Mouse (Mus musculus) CH12.LX (cell line): ENCODE measurements around the gene Srarp. TPM values are rescaled to one million over a fixed set of nuclear protein-coding genes. Genes with fewer than 3 reads are reported as not detected.

Experiments used
- DNase-seq: peaks from one replicate; pipeline ENCODE4 v3.0.0-alpha.2; 2013; ENCODE audit errors: extremely low read depth
- H3K27ac ChIP-seq: 2 replicates; pipeline ENCODE4 v1.5.1; 2012; ENCODE audit warnings: low read depth, mild to moderate bottlenecking, control low read depth, moderate library complexity; ENCODE audit not compliant: insufficient read depth
- H3K27me3 ChIP-seq: replicated peaks from 2 replicates; pipeline ENCODE3; 2012; ENCODE audit warnings: inconsistent platforms
- H3K36me3 ChIP-seq, 2 experiments: replicated peaks in 1 of 2; 2 replicates each; pipeline versions ENCODE3 to v1.6.1; 2012; ENCODE audit warnings: inconsistent platforms in 1 of 2, low read length in 1 of 2, mild to moderate bottlenecking in 1 of 2, mixed read lengths in 1 of 2, moderate library complexity in 1 of 2; ENCODE audit not compliant: control insufficient read depth in 1 of 2, insufficient read depth in 1 of 2
- H3K4me1 ChIP-seq, 2 experiments: 2 replicates each; pipeline ENCODE4 v1.6.1; 2012; ENCODE audit warnings: inconsistent platforms in 1 of 2, moderate library complexity in 1 of 2; ENCODE audit not compliant: insufficient read depth in 2 of 2, control insufficient read depth in 1 of 2
- H3K4me2 ChIP-seq: 2 replicates; pipeline ENCODE4 v1.6.1; 2012; ENCODE audit warnings: low read depth, mild to moderate bottlenecking, control low read depth; ENCODE audit not compliant: poor library complexity, insufficient read depth, severe bottlenecking
- H3K4me3 ChIP-seq, 3 experiments: fragments of 150-350 bp in 1 of 3; sonication (generic) in 1 of 3; replicated peaks in 1 of 3; 2 replicates each; pipeline versions ENCODE3 to v1.5.1; 2011 to 2012; ENCODE audit warnings: low read depth in 2 of 3, low read length in 2 of 3, mild to moderate bottlenecking in 2 of 3, moderate library complexity in 2 of 3, control low read depth in 1 of 3, improper control_type of control experiment in 1 of 3, inconsistent platforms in 1 of 3, mixed read lengths in 1 of 3; ENCODE audit not compliant: poor library complexity in 1 of 3
- H3K79me2 ChIP-seq: replicated peaks from 2 replicates; pipeline ENCODE4 v1.6.1; 2012; ENCODE audit warnings: mild to moderate bottlenecking, moderate library complexity; ENCODE audit not compliant: control insufficient read depth, poor library complexity, insufficient read depth, severe bottlenecking; ENCODE audit errors: extremely low read depth
- H3K9ac ChIP-seq: 2 replicates; pipeline ENCODE4 v1.6.1; 2012; ENCODE audit warnings: low read depth, mild to moderate bottlenecking, control low read depth, moderate library complexity; ENCODE audit not compliant: insufficient read depth
- H3K9me3 ChIP-seq: replicated peaks from 2 replicates; pipeline ENCODE3; 2012; ENCODE audit warnings: low read length, inconsistent platforms, mixed read lengths
- CHD1 ChIP-seq: IDR thresholded peaks from 2 replicates; pipeline ENCODE4 v1.6.1; 2012; ENCODE audit warnings: low read depth, low read length, improper control_type of control experiment, inconsistent platforms
- CHD2 ChIP-seq: IDR thresholded peaks from 2 replicates; pipeline ENCODE4 v1.6.1; 2011; ENCODE audit warnings: low read length, improper control_type of control experiment
- CTCF ChIP-seq, 2 experiments: IDR thresholded peaks in 1 of 2; conservative IDR thresholded peaks in 1 of 2; 2 replicates each; pipeline ENCODE4 v1.5.1; 2011 to 2012; ENCODE audit warnings: low read depth in 2 of 2, low read length in 2 of 2, improper control_type of control experiment in 1 of 2, inconsistent platforms in 1 of 2, mild to moderate bottlenecking in 1 of 2, moderate library complexity in 1 of 2
- E2F4 ChIP-seq: IDR thresholded peaks from 2 replicates; pipeline ENCODE4 v1.6.1; 2011; ENCODE audit warnings: low read depth, low read length, improper control_type of control experiment; ENCODE audit not compliant: insufficient replicate concordance
- EP300 ChIP-seq: IDR thresholded peaks from 2 replicates; pipeline ENCODE4 v1.6.1; 2011; ENCODE audit warnings: low read length, improper control_type of control experiment
- IRF4 ChIP-seq: IDR thresholded peaks from 2 replicates; pipeline ENCODE4 v1.6.1; 2014; ENCODE audit warnings: low read depth, mild to moderate bottlenecking, inconsistent platforms, low read length, improper control_type of control experiment
- KAT2A ChIP-seq: IDR thresholded peaks from 2 replicates; pipeline ENCODE4 v1.6.1; 2012; ENCODE audit warnings: low read length, improper control_type of control experiment, inconsistent platforms; ENCODE audit not compliant: insufficient replicate concordance
- MAX ChIP-seq: IDR thresholded peaks from 2 replicates; pipeline ENCODE4 v1.6.1; 2011; ENCODE audit warnings: low read length, improper control_type of control experiment
- MEF2A ChIP-seq: IDR thresholded peaks from 2 replicates; pipeline ENCODE4 v1.6.1; 2014; ENCODE audit warnings: low read depth, mild to moderate bottlenecking, inconsistent platforms, low read length, improper control_type of control experiment, borderline replicate concordance
- MYC ChIP-seq: IDR thresholded peaks from 2 replicates; pipeline ENCODE4 v1.6.1; 2011; ENCODE audit warnings: low read depth, mild to moderate bottlenecking, improper control_type of control experiment, low read length
- NELFE ChIP-seq: IDR thresholded peaks from 2 replicates; pipeline ENCODE4 v1.6.1; 2011; ENCODE audit warnings: low read depth, low read length, improper control_type of control experiment
- NRF1 ChIP-seq: IDR thresholded peaks from 2 replicates; pipeline ENCODE4 v1.6.1; 2014; ENCODE audit warnings: low read depth, mild to moderate bottlenecking, inconsistent platforms, low read length, improper control_type of control experiment, moderate library complexity
- PAX5 ChIP-seq: IDR thresholded peaks from 2 replicates; pipeline ENCODE4 v1.6.1; 2012; ENCODE audit warnings: low read length, inconsistent platforms, mixed read lengths
- RCOR1 ChIP-seq: conservative IDR thresholded peaks from 2 replicates; pipeline ENCODE4 v1.6.1; 2012; ENCODE audit warnings: low read depth, mild to moderate bottlenecking, inconsistent platforms, low read length, improper control_type of control experiment
- SIN3A ChIP-seq: IDR thresholded peaks from 2 replicates; pipeline ENCODE4 v1.6.1; 2012; ENCODE audit warnings: low read length, improper control_type of control experiment, inconsistent platforms
- SMC3 ChIP-seq: IDR thresholded peaks from 2 replicates; pipeline ENCODE4 v1.6.1; 2011; ENCODE audit warnings: low read depth, low read length, improper control_type of control experiment
- UBTF ChIP-seq: IDR thresholded peaks from 2 replicates; pipeline ENCODE4 v1.6.1; 2012; ENCODE audit warnings: low read depth, mild to moderate bottlenecking, inconsistent platforms, low read length, improper control_type of control experiment, moderate library complexity
- USF1 ChIP-seq: IDR thresholded peaks from 2 replicates; pipeline ENCODE4 v1.6.1; 2014; ENCODE audit warnings: low read depth, mild to moderate bottlenecking, inconsistent platforms, low read length, improper control_type of control experiment
- USF2 ChIP-seq: conservative IDR thresholded peaks from 2 replicates; pipeline ENCODE4 v1.6.1; 2011; ENCODE audit warnings: low read depth, low read length, improper control_type of control experiment
- ZC3H11A ChIP-seq: IDR thresholded peaks from 2 replicates; pipeline ENCODE4 v1.6.1; 2012; ENCODE audit warnings: low read depth, mild to moderate bottlenecking, inconsistent platforms, low read length, improper control_type of control experiment
- ZMIZ1 ChIP-seq: IDR thresholded peaks from 2 replicates; pipeline ENCODE4 v1.6.1; 2012; ENCODE audit warnings: low read depth, mild to moderate bottlenecking, inconsistent platforms, low read length, improper control_type of control experiment
- ZNF384 ChIP-seq: IDR thresholded peaks from 2 replicates; pipeline ENCODE4 v1.6.1; 2012; ENCODE audit warnings: low read depth, low read length, improper control_type of control experiment, inconsistent platforms
- dilution Hi-C: fragments of 300-500 bp; cut with MboI; formaldehyde crosslinking; loops from 2 replicates; pipeline ENCODE4 v1.14.3; 2020; ENCODE audit warnings: low sequenced_read_pairs; ENCODE audit not compliant: extremely low pct_unique_long_range_greater_than_20kb, extremely low pct_ligation_motif_present
- in situ Hi-C: fragments of 300-500 bp; cut with MboI; formaldehyde crosslinking; loops from 3 replicates; pipeline ENCODE4 v1.14.3; 2019; ENCODE audit warnings: low sequenced_read_pairs, low pct_ligation_motif_present, low pct_unique_long_range_greater_than_20kb, mixed read lengths
- polyA plus RNA-seq: library from polyadenylated mRNA; unstranded; fragments of >175 nt; gene quantifications from 2 replicates; pipeline ENCODE4 v1.2.1, GENCODE M21; 2012; ENCODE audit warnings: low read depth; ENCODE audit not compliant: insufficient read length
- total RNA-seq, 2 experiments: library from RNA; depleted of rRNA; stranded (reverse); fragments of 300-350 nt in 1 of 2; fragments of >200 nt in 1 of 2; gene quantifications; 2 replicates each; pipeline ENCODE4 v1.2.3; 2012 to 2014

The Srarp gene
- total and polyA plus RNA-seq, 3 experiments = not detected

- Histone ChIP-seq H3K27me3 (no peaks in the 10 kb centered on the region), H3K4me2 (no peak overlapping the region), H3K27ac (no peak overlapping the region), H3K79me2 (no peaks in the 10 kb centered on the region; the same call in 1 of the 2 replicates), H3K4me3 (no peak overlapping the region), H3K9ac (no peak overlapping the region)
- no peak for TF ChIP-seq MEF2A
- TF ChIP-seq NELFE = no peak
- TF ChIP-seq EP300 = no peak
- no peak for TF ChIP-seq IRF4
- no peak for TF ChIP-seq CHD1
- no peak for TF ChIP-seq CHD2
- TF ChIP-seq CTCF (conservative IDR thresholded peaks at IDR 0.05 in 1 of 2, IDR thresholded peaks at IDR 0.05 in 1 of 2; ENCODE audit: low read depth in 2 of 2, low read length in 2 of 2) = no peak
- no peak for TF ChIP-seq USF2
- TF ChIP-seq, all 38 proteins: peak for 0
- no peaks in the 10 kb centered on the region for H3K9me3 ChIP-seq
- H3K4me1 ChIP-seq = peaks cover 2 to 7% of the 10 kb centered on the region in 2 experiments; a peak in 1 of 4 replicates
- dilution Hi-C loops (no loop called here), in situ Hi-C loops (no loop called here)
- no peak for DNase-seq
- peaks cover 63 to 92% of the 10 kb centered on the region in 2 experiments for H3K36me3 ChIP-seq
Observed at GRCm38 (mm10) chr4:141461576-141461975, 25.7 kb upstream of the Srarp start.

GRCm38 (mm10) chr4:141461088-141461487 is 25.2 kb upstream of the Srarp start:
- Histone ChIP-seq H3K79me2 (no peaks in the 10 kb centered on the region; the same call in 1 of the 2 replicates), H3K4me1 (peaks cover 2 to 7% of the 10 kb centered on the region in 2 experiments; a peak in 1 of 4 replicates), H3K27me3 (no peaks in the 10 kb centered on the region), H3K9ac (no peak overlapping the region), H3K4me2 (no peak overlapping the region), H3K36me3 (peaks cover 60 to 92% of the 10 kb centered on the region in 2 experiments), H3K27ac (no peak overlapping the region), H3K4me3 (no peak overlapping the region), H3K9me3 (no peaks in the 10 kb centered on the region)
- DNase-seq = no peak
- dilution Hi-C loops = no loop called here
- in situ Hi-C loops = no loop called here
- TF ChIP-seq ZC3H11A (no peak), E2F4 (no peak), USF1 (no peak), CHD2 (no peak), UBTF (no peak), MAX (no peak), ZNF384 (no peak), RCOR1 (no peak), MYC (no peak), ZMIZ1 (no peak), IRF4 (no peak), SIN3A (no peak), SMC3 (no peak), PAX5 (no peak), KAT2A (no peak), NRF1 (no peak)
